Mouse (Mus musculus) midbrain, embryonic 11.5 days (tissue): Measurements from ENCODE around the gene Lsamp. TPM values are rescaled to one million over a fixed set of nuclear protein-coding genes. Genes with fewer than 3 reads are reported as not detected.

ENCODE experiments used
- ATAC-seq: fragments of 200-750 bp; cut with Nextera tagmentation; 2 replicates; pipeline ENCODE4 v1.8.0; 2017; ENCODE audit warnings: moderate TSS enrichment, moderate library complexity; ENCODE audit not compliant: low FRiP score
- DNase-seq: peaks from one replicate; pipeline ENCODE4 v3.0.0; 2015; ENCODE audit warnings: low spot score; ENCODE audit errors: missing footprints
- H3K27ac ChIP-seq: fragments of 300-500 bp; sonication (generic); 2 replicates; pipeline ENCODE4 v1.5.1; 2014; ENCODE audit warnings: low read depth, low read length
- H3K27me3 ChIP-seq: fragments of 300-500 bp; sonication (generic); 2 replicates; pipeline ENCODE4 v1.6.1; 2014; ENCODE audit warnings: mild to moderate bottlenecking, low read length, moderate library complexity, mixed read lengths; ENCODE audit not compliant: control insufficient read depth, insufficient read depth
- H3K36me3 ChIP-seq: fragments of 300-500 bp; sonication (generic); 2 replicates; pipeline ENCODE4 v1.6.1; 2014; ENCODE audit warnings: mild to moderate bottlenecking, low read length, moderate library complexity, mixed read lengths; ENCODE audit not compliant: control insufficient read depth, insufficient read depth
- H3K4me1 ChIP-seq: fragments of 300-500 bp; sonication (generic); 2 replicates; pipeline ENCODE4 v1.6.1; 2014; ENCODE audit warnings: low read length; ENCODE audit not compliant: control insufficient read depth, insufficient read depth
- H3K4me2 ChIP-seq: fragments of 300-500 bp; sonication (generic); 2 replicates; pipeline ENCODE4 v1.6.1; 2014; ENCODE audit warnings: mild to moderate bottlenecking, moderate library complexity
- H3K4me3 ChIP-seq: fragments of 300-500 bp; sonication (generic); 2 replicates; pipeline ENCODE4 v1.5.1; 2014; ENCODE audit warnings: low read depth, low read length
- H3K9ac ChIP-seq: fragments of 300-500 bp; sonication (generic); 2 replicates; pipeline ENCODE4 v1.6.1; 2014; ENCODE audit warnings: low read length
- H3K9me3 ChIP-seq: fragments of 300-500 bp; sonication (generic); 2 replicates; pipeline ENCODE4 v1.6.1; 2016; ENCODE audit warnings: low read length; ENCODE audit not compliant: control insufficient read depth
- WGBS: fragments of 180-500 bp; shearing (Covaris S2); extraction: QIAGEN DNeasy Blood & Tissue Kit; methylation state at CpG from one replicate; pipeline ENCODE4 v1.1.7; 2014; 5-methylcytosine and 5-hydroxymethylcytosine counted together
- polyA plus RNA-seq: library from polyadenylated mRNA; unstranded; fragments of >200 nt; fragmentation: Nextera tagmentation; extraction: Ambion mirVana; gene quantifications from 2 replicates; pipeline ENCODE4 v1.2.1, GENCODE M21; 2014

Lsamp gene
- polyA plus RNA-seq, 1 experiment from 2014 or later = 13.0 TPM

DNA sequence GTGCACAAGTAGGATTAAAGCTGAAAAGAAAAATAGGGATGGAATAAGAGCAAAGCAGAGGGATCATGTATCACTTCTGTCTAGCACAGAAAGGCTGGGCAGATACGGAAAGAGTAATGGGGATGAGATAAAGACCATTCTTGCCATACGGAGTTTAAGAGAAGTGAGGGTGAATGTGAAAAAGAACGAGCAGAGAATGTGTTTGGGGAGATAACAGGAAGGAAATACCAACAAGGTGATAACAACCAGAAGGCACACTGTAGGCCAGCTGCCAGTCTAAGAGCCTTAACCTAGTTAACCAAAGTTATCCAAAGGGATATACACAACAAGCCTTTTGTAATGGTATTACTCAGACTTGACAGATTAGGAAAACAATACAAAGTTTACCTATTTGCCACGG lies 725.4 kb downstream of the Lsamp start:
- H3K9ac ChIP-seq = no peak overlapping the region
- no peaks in the 10 kb centered on the region for H3K9me3 ChIP-seq
- H3K4me1 ChIP-seq = no peaks in the 10 kb centered on the region
- H3K4me3 ChIP-seq = no peak overlapping the region
- H3K27ac ChIP-seq = no peak overlapping the region
- H3K36me3 ChIP-seq = no peaks in the 10 kb centered on the region
- WGBS = 74% methylated on average over 4 of the region's 4 CpGs
- H3K4me2 ChIP-seq = no peak overlapping the region
- no peaks in the 10 kb centered on the region for H3K27me3 ChIP-seq
- DNase-seq (no peak), ATAC-seq (no peak)

DNA sequence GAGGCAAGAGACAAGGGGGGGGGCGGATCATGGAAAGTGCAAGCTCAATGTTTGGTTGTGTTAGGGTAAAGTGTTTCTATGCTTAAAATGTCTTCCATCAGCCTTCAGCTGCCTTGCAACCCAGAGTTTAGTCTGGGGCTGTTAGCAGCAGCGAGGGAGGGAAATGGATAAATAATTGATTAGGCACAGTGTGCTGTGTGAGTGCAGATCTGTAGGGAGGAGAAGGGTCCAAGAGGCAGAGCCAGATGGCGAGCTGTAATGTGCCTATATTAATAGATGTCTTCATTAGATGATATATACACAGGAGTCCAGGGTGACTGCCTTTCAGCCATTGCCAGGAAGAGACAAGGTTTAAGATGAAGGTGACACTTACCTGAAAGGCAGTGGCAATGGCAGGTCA lies 725.9 kb downstream of the Lsamp start:
- no peak overlapping the region for H3K4me3 ChIP-seq
- H3K4me2 ChIP-seq = no peak overlapping the region
- H3K4me1 ChIP-seq = no peaks in the 10 kb centered on the region
- H3K36me3 ChIP-seq = no peaks in the 10 kb centered on the region
- H3K9ac ChIP-seq = no peak overlapping the region
- no peak overlapping the region for H3K27ac ChIP-seq
- 67% methylated on average over 3 of the region's 3 CpGs for WGBS
- DNase-seq (no peak), ATAC-seq (peak; percentile 78)
- H3K27me3 ChIP-seq = no peaks in the 10 kb centered on the region
- no peaks in the 10 kb centered on the region for H3K9me3 ChIP-seq

DNA sequence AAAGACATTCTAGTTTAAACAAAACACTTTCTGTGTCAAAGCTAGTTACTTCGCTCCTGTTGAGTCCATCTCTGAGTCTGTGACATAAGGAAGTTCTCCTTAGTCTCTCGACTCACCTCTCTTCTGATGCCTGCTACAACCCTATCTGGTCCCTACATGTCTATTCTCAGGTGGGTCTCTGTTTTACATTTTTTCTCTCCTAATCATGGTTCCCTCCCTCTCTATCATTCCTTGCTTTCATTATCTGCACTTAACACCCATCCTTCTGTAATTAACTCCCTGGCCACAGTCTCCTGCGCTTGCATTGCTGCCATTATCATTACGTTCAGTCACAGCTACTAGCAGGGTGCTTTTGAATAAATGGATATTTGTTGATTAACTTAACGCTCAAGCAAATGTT lies 726.3 kb downstream of the Lsamp start:
- DNase-seq (no peak), ATAC-seq (no peak)
- Histone ChIP-seq H3K27ac (no peak overlapping the region), H3K4me2 (no peak overlapping the region), H3K9ac (no peak overlapping the region), H3K4me3 (no peak overlapping the region), H3K9me3 (no peaks in the 10 kb centered on the region), H3K36me3 (no peaks in the 10 kb centered on the region), H3K4me1 (no peaks in the 10 kb centered on the region), H3K27me3 (no peaks in the 10 kb centered on the region)
- 88% methylated on average over 5 of the region's 5 CpGs for WGBS

DNA sequence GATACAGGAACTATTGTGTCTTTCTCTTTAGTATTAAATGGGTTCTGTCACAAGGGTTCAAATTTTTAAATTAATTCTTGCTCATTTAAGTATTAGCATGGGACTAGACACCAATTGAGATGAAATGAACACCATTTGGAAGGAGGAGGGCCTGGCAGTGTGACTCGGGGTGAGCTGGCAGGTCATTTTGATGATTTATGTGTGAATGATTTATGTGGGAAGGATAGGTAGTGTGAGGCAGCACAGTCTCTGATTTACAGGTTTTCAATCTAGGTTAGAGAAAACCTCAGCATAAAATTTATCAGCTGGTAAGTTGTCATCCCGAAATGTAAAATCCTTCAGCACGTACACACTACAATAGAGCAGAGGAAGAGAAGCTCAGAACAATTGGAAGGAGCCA lies 729.6 kb downstream of the Lsamp start:
- Histone ChIP-seq H3K9ac (no peak overlapping the region), H3K4me1 (no peaks in the 10 kb centered on the region), H3K4me3 (no peak overlapping the region), H3K4me2 (no peak overlapping the region), H3K9me3 (no peaks in the 10 kb centered on the region), H3K27ac (no peak overlapping the region), H3K27me3 (no peaks in the 10 kb centered on the region), H3K36me3 (no peaks in the 10 kb centered on the region)
- ATAC-seq (no peak), DNase-seq (no peak)
- 84% methylated on average over 3 of the region's 3 CpGs for WGBS

DNA sequence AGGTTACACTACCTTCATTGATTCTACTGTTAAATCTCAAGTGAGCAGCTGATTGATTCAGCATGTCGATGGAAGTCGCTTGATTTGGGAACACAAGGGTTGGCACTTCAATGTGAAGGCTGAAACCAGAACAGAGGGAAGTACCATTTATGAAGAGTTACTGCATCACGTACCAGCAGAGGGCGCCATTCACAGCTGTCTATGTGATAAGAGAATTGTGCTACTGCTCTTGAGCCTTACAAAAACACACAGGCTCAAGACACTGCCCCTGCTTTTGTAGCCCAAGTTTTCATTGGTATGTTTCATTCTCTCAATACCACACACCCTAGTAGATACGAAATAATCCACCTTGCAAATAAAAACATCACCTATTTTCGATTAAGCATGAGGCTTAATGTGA lies 754.9 kb downstream of the Lsamp start:
- no peaks in the 10 kb centered on the region for H3K9me3 ChIP-seq
- H3K4me2 ChIP-seq = no peak overlapping the region
- no peak overlapping the region; the same call in 1 of the 2 replicates for H3K27ac ChIP-seq
- ATAC-seq = peak; percentile 76
- no peak overlapping the region for H3K9ac ChIP-seq
- peak; percentile 93 for DNase-seq
- WGBS = 38% methylated on average over 6 of the region's 6 CpGs
- no peaks in the 10 kb centered on the region for H3K4me1 ChIP-seq
- no peaks in the 10 kb centered on the region for H3K27me3 ChIP-seq
- H3K4me3 ChIP-seq = no peak overlapping the region
- H3K36me3 ChIP-seq = no peaks in the 10 kb centered on the region

DNA sequence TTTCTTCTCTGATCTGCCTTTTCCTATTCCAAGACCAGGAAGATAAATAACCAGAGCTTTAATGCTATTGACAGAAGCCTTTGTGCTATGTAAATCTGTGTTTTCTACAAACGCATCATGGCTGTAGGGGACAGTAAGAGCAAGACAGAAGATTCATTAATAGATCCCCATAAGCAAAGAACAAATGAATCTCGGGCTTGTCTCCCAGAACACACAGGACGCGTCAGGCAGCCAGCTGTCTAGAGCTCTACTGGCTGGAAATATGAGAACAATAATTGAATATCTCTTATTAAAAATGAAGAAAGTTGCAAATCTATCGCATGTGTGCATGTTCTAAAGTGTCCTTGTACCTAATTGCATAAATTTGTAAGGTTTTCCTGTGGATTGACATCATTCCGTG lies 755.6 kb downstream of the Lsamp start:
- H3K27ac ChIP-seq = no peak overlapping the region
- no peak overlapping the region for H3K9ac ChIP-seq
- H3K27me3 ChIP-seq = no peaks in the 10 kb centered on the region
- H3K4me2 ChIP-seq = no peak overlapping the region
- H3K4me1 ChIP-seq = no peaks in the 10 kb centered on the region
- no peaks in the 10 kb centered on the region for H3K9me3 ChIP-seq
- no peak overlapping the region for H3K4me3 ChIP-seq
- peak; percentile 17 for DNase-seq
- H3K36me3 ChIP-seq = no peaks in the 10 kb centered on the region
- ATAC-seq = no peak
- WGBS = 84% methylated on average over 6 of the region's 6 CpGs

DNA sequence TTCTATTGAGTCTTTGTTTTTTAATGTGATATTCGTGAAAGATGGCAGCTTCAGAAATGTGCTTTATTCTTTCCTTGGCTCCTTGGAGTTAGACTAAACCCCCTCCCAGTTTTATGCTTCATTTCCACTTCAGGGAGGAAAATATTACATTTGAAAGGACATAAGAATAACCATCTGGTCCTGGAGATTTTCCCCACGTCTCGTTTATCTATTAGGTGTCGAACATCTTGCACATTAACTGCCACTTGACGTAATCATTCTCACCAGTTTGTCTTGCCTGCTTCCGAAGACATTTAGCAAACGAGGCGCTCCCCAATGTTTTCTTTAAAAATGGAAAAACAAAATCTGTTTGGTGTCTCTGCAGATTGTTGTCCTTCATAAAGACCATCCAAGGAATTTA lies 756.1 kb downstream of the Lsamp start:
- Histone ChIP-seq H3K36me3 (no peaks in the 10 kb centered on the region), H3K4me1 (no peaks in the 10 kb centered on the region), H3K4me3 (no peak overlapping the region), H3K27me3 (no peaks in the 10 kb centered on the region), H3K9ac (no peak overlapping the region), H3K9me3 (no peaks in the 10 kb centered on the region), H3K27ac (no peak overlapping the region), H3K4me2 (no peak overlapping the region)
- 87% methylated on average over 8 of the region's 8 CpGs for WGBS
- ATAC-seq (no peak), DNase-seq (no peak)

DNA sequence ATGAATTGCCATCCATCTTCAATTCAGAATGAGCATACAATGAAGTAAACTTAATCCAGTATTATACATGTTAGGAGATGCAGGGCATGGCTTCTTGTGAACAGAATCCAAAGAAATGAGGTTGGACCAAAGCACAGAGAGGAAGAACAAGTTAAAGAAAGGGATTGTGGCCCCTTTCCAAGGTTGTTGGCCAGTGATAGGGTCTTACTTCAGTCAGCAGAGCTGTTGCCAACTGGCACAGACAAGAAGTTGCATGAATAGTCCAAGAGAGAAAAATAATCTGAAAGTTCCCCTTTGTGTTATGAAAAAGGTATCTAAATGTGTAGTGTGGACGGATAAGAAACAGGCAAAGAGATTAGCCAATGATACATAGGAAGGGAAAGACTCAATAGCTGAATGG lies 843.0 kb downstream of the Lsamp start:
- H3K27ac ChIP-seq = no peak overlapping the region
- no peak for ATAC-seq
- no peaks in the 10 kb centered on the region for H3K4me1 ChIP-seq
- H3K36me3 ChIP-seq = no peaks in the 10 kb centered on the region
- no peaks in the 10 kb centered on the region for H3K27me3 ChIP-seq
- WGBS = 74% methylated on average over 1 of the region's 1 CpGs
- H3K4me2 ChIP-seq = no peak overlapping the region
- H3K9me3 ChIP-seq = no peaks in the 10 kb centered on the region
- H3K9ac ChIP-seq = no peak overlapping the region
- DNase-seq = no peak
- no peak overlapping the region for H3K4me3 ChIP-seq

DNA sequence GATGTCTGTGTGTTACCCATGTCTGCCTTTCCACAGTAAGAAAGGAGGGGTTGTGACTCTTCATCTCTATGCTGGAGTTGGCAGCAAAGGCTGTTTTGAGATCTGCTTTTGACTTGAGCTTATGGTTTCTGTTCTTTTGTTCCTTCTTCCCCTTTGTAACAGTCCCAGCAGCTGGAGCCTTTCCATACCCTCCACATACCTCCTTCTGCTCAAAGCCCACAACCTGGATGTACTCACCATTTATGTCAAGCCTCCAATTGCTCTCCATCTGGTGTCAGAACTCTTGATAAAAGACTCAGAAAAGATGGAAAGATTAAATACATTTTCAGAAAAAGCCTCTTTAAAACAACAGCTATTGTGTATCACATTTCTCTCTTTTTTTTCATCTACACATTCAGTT lies 847.4 kb downstream of the Lsamp start:
- ATAC-seq (no peak), DNase-seq (no peak)
- H3K9ac ChIP-seq = no peak overlapping the region
- no peaks in the 10 kb centered on the region for H3K4me1 ChIP-seq
- no peaks in the 10 kb centered on the region for H3K36me3 ChIP-seq
- no peak overlapping the region for H3K4me3 ChIP-seq
- no peaks in the 10 kb centered on the region for H3K27me3 ChIP-seq
- no peak overlapping the region for H3K4me2 ChIP-seq
- no peak overlapping the region for H3K27ac ChIP-seq
- H3K9me3 ChIP-seq = no peaks in the 10 kb centered on the region

DNA sequence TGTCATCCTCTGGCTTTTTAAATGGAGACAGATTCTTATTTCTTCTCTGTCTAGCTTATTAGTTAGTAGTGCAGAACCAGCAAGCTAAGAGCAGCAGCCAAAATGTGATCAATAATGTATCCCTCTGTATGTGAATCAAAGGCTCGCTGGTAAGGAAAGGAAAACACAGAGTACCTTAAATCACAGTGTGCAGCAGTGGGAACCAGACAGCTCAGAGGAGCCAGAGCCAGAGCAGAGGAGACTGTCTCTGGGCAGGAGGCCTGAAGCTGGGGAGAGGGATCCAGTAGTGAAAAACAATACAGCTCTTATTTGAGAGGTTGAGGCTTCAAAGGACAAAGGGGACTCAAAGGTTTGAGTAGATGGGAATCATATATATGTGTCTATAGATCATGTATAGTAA lies 857.6 kb downstream of the Lsamp start:
- DNase-seq (peak; percentile 41), ATAC-seq (no peak)
- no peak overlapping the region for H3K4me3 ChIP-seq
- no peak overlapping the region for H3K27ac ChIP-seq
- H3K27me3 ChIP-seq = no peaks in the 10 kb centered on the region
- H3K36me3 ChIP-seq = no peaks in the 10 kb centered on the region
- H3K9ac ChIP-seq = no peak overlapping the region
- H3K4me2 ChIP-seq = no peak overlapping the region
- WGBS = 86% methylated on average over 1 of the region's 1 CpGs
- H3K9me3 ChIP-seq = no peaks in the 10 kb centered on the region
- H3K4me1 ChIP-seq = no peaks in the 10 kb centered on the region
